Mouse (Mus musculus) heart, postnatal 10 days (tissue): ENCODE results near the gene Vmn1r228. TPM values are rescaled to one million over a fixed set of nuclear protein-coding genes. Genes with fewer than 3 reads are reported as not detected.

Experiments
- DNase-seq, 2 experiments: peaks; one replicate each; pipeline ENCODE4 v3.0.0; 2021
- intact Hi-C: fragments of 180-260 bp; cut with DNase I; formaldehyde crosslinking; loops from one replicate; pipeline ENCODE4 v1.15.1; 2025
- total RNA-seq, 2 experiments: library from RNA; stranded (reverse); gene quantifications; 2 replicates each; pipeline ENCODE4 v1.2.3; 2021

Vmn1r228 gene
- total RNA-seq: not detected

GRCm38 (mm10) chr17:20786057-20786456 lies at the start of gene Vmn1r228:
Gene Vmn1r228, minus strand, starts transcription at chr17:20786157.
- intact Hi-C loops: no loop called here
- DNase-seq: no peak

GRCm38 (mm10) chr17:20811255-20811654 lies 25.3 kb upstream of the Vmn1r228 start, which contains the start of gene Vmn1r229:
Gene Vmn1r229, plus strand, starts transcription at chr17:20811555.
- intact Hi-C loops: no loop called here
- no peak for DNase-seq

- DNase-seq: no peak
- intact Hi-C loops: no loop called here
Observed at GRCm38 (mm10) chr17:20729543-20729942, 56.4 kb downstream of the Vmn1r228 start, which contains the start of gene Vmn1r227. Gene Vmn1r227, plus strand, starts transcription at chr17:20729843.

Other genes starting within 250 kb of the Vmn1r228 start
- not detected for gene Vmn2r109, start 221.4 kb downstream of the Vmn1r228 start, total RNA-seq
- not detected for gene Vmn2r110, start 189.7 kb downstream of the Vmn1r228 start, total RNA-seq
- gene Fpr-rs3, start 161.3 kb downstream of the Vmn1r228 start, total RNA-seq: not detected
- gene Vmn1r226, start 103.3 kb downstream of the Vmn1r228 start, total RNA-seq: not detected
- not detected for gene Vmn1r227, start 56.3 kb downstream of the Vmn1r228 start, total RNA-seq
- not detected for gene Vmn1r229, start 25.4 kb upstream of the Vmn1r228 start, total RNA-seq
- gene Vmn1r230, start 54.3 kb upstream of the Vmn1r228 start, total RNA-seq: not detected
- gene Vmn1r231, start 118.9 kb upstream of the Vmn1r228 start, total RNA-seq: not detected
- gene Vmn1r232, start 133.6 kb upstream of the Vmn1r228 start, total RNA-seq: not detected
- 100 to 1,000 TPM; 266 TPM for gene Ppp2r1a, start 159.2 kb upstream of the Vmn1r228 start, total RNA-seq
- gene Vmn1r233, start 210.3 kb upstream of the Vmn1r228 start, total RNA-seq: not detected
- gene Zfp160, start 222.7 kb upstream of the Vmn1r228 start, total RNA-seq: 10 to 100 TPM; 16.3 to 16.4 TPM